ENCODE assay signal across 17 mouse cellular contexts in the genomic region with DNA sequence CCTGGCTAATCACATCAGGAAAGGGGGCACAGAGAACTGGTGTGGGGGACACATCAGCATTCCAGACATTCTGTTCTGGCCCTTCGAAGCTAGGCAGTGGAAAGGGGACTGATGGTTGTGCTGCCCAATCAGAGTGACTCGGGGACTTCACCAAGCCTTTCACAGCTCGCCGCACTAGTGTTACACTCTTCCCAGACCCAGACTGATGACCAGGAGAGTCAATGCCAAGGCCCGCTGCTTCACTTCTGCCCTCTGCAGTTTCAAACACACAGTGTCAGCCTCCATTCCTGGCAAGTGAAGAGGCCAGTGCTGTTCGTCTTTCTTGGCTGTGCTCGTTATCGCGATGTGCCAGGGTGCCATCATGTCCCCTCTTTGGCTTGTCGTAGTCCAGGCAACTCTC.
DNase-seq lines count a peak whose midpoint lies in the region; ATAC-seq and TF ChIP-seq lines count a peak whose summit lies in the region.
"Had no signal": no experiment of that assay in that cellular context is flagged by ENCODE, and none has a peak within 500 bp of the region (broad histone marks: within the 10 kb centered on the region; RNA-seq: fewer than 3 reads in every experiment).

No protein-coding gene starts in this region.

- ATAC-seq in hindbrain, embryonic 13.5 days (ENCODE audit: low FRiP score) = 0 out of 2 replicates have a peak, but pooled peaks have one; percentile 28
- no peak for ATAC-seq in hindbrain, embryonic 11.5 days (ENCODE audit: low FRiP score)
- no peak for ATAC-seq in lung, postnatal 0 days
- ATAC-seq in stomach, embryonic 16.5 days (ENCODE audit: insufficient read depth, low FRiP score) = no peak; the same call in 1 of the 2 replicates
- ATAC-seq: liver, embryonic 12.5 days had no signal

- 71% methylated on average over 10 of the region's 10 CpGs for WGBS in hindbrain, embryonic 13.5 days
- WGBS in hindbrain, embryonic 11.5 days = 75% methylated on average over 10 of the region's 10 CpGs
- 69% methylated on average over 10 of the region's 10 CpGs for WGBS in lung, postnatal 0 days
- 63% methylated on average over 10 of the region's 10 CpGs for WGBS in stomach, embryonic 16.5 days

- H3K9ac ChIP-seq in hindbrain, embryonic 13.5 days = no peak overlapping the region
- H3K9ac ChIP-seq in hindbrain, embryonic 11.5 days (ENCODE audit: low read depth, low read length) = no peak overlapping the region
- H3K9ac ChIP-seq in lung, postnatal 0 days (replicated peaks; ENCODE audit: low read depth) = no peak overlapping the region
- H3K9ac ChIP-seq in stomach, embryonic 16.5 days (ENCODE audit: low read length) = no peak overlapping the region
- H3K9ac ChIP-seq: liver, embryonic 12.5 days had no signal

- no peaks in the 10 kb centered on the region for H3K9me3 ChIP-seq in hindbrain, embryonic 13.5 days
- no peaks in the 10 kb centered on the region for H3K9me3 ChIP-seq in hindbrain, embryonic 11.5 days (ENCODE audit: control insufficient read depth, low read length)
- no peaks in the 10 kb centered on the region for H3K9me3 ChIP-seq in lung, postnatal 0 days (ENCODE audit: low read length)
- H3K9me3 ChIP-seq in stomach, embryonic 16.5 days (replicated peaks; ENCODE audit: control insufficient read depth, low read length) = no peaks in the 10 kb centered on the region
- H3K9me3 ChIP-seq: G1E; liver, embryonic 12.5 days had no signal

- no peak overlapping the region for H3K4me3 ChIP-seq in hindbrain, embryonic 13.5 days
- H3K4me3 ChIP-seq in hindbrain, embryonic 11.5 days (ENCODE audit: low read depth, low read length) = no peak overlapping the region
- H3K4me3 ChIP-seq in lung, postnatal 0 days (ENCODE audit: low read depth, low read length) = no peak overlapping the region
- H3K4me3 ChIP-seq in stomach, embryonic 16.5 days (replicated peaks; ENCODE audit: low read length) = no peak overlapping the region
- H3K4me3 ChIP-seq: erythroblast, embryonic 14.5 days; liver, embryonic 12.5 days had no signal

- DNase-seq in embryo, embryonic 10 days (ENCODE audit: low spot score) = peak; percentile 17
- DNase-seq in embryo, embryonic 11 days = no peak
- no peak for DNase-seq in hindbrain, embryonic 11.5 days (ENCODE audit: low spot score)
- DNase-seq in lung, postnatal 0 days (ENCODE audit: low spot score) = no peak
- no peak for DNase-seq in lung, postnatal 14 days
- no peak for DNase-seq in adrenal gland, postnatal 10 days
- DNase-seq: cerebellum, adult 9-10 months; gastrocnemius, postnatal 36 days; kidney, postnatal 25 days; right cerebral cortex, adult 18-20 months; thymus, adult 18-20 months had no signal

- H3K27ac ChIP-seq in hindbrain, embryonic 13.5 days = no peak overlapping the region
- H3K27ac ChIP-seq in hindbrain, embryonic 11.5 days (ENCODE audit: low read depth, low read length) = no peak overlapping the region
- H3K27ac ChIP-seq in lung, postnatal 0 days (ENCODE audit: low read length) = no peak overlapping the region
- no peak overlapping the region for H3K27ac ChIP-seq in stomach, embryonic 16.5 days (ENCODE audit: low read length)
- H3K27ac ChIP-seq: liver, embryonic 12.5 days had no signal

- H3K36me3 ChIP-seq in hindbrain, embryonic 13.5 days = no peaks in the 10 kb centered on the region
- no peaks in the 10 kb centered on the region for H3K36me3 ChIP-seq in hindbrain, embryonic 11.5 days (ENCODE audit: control insufficient read depth, insufficient read depth, low read length)
- H3K36me3 ChIP-seq in lung, postnatal 0 days (ENCODE audit: insufficient read depth, low read length) = no peaks in the 10 kb centered on the region
- H3K36me3 ChIP-seq in stomach, embryonic 16.5 days (ENCODE audit: control insufficient read depth, insufficient read depth, low read length) = no peaks in the 10 kb centered on the region
- H3K36me3 ChIP-seq: G1E; liver, embryonic 12.5 days had no signal

- peak; percentile 31 for TF ChIP-seq CTCF in lung, postnatal 0 days (IDR thresholded peaks at IDR 0.05)

- no peak for TF ChIP-seq EP300 in lung, postnatal 0 days (IDR thresholded peaks at IDR 0.05)

- H3K4me2 ChIP-seq in hindbrain, embryonic 13.5 days = no peak overlapping the region
- H3K4me2 ChIP-seq in hindbrain, embryonic 11.5 days (replicated peaks; ENCODE audit: low read depth, low read length) = no peak overlapping the region
- H3K4me2 ChIP-seq in lung, postnatal 0 days (replicated peaks; ENCODE audit: low read depth, low read length) = 0 out of 2 replicates have a peak overlapping the region, but pooled peaks have one; percentile 11
- H3K4me2 ChIP-seq in stomach, embryonic 16.5 days (ENCODE audit: low read depth, low read length) = 0 out of 2 replicates have a peak overlapping the region, but pooled peaks have one; percentile 13
- H3K4me2 ChIP-seq: liver, embryonic 12.5 days; midbrain, embryonic 11.5 days had no signal

- 0 out of 2 replicates have a peak, but pooled peaks cover 3% of the 10 kb centered on the region for H3K27me3 ChIP-seq in hindbrain, embryonic 13.5 days
- H3K27me3 ChIP-seq in hindbrain, embryonic 11.5 days (ENCODE audit: control insufficient read depth, insufficient read depth, low read length) = no peaks in the 10 kb centered on the region
- H3K27me3 ChIP-seq in lung, postnatal 0 days (replicated peaks; ENCODE audit: insufficient read depth, low read length) = no peaks in the 10 kb centered on the region
- H3K27me3 ChIP-seq in stomach, embryonic 16.5 days (ENCODE audit: control insufficient read depth, insufficient read depth, low read length) = no peaks in the 10 kb centered on the region

- peaks cover 6% of the 10 kb centered on the region; the same call in 1 of the 2 replicates for H3K4me1 ChIP-seq in hindbrain, embryonic 13.5 days (replicated peaks)
- H3K4me1 ChIP-seq in hindbrain, embryonic 11.5 days (replicated peaks; ENCODE audit: control insufficient read depth, insufficient read depth, low read length) = no peaks in the 10 kb centered on the region
- H3K4me1 ChIP-seq in lung, postnatal 0 days (ENCODE audit: insufficient read depth, low read depth, low read length) = no peaks in the 10 kb centered on the region
- H3K4me1 ChIP-seq in stomach, embryonic 16.5 days (ENCODE audit: control insufficient read depth, insufficient read depth, low read length) = no peaks in the 10 kb centered on the region
- H3K4me1 ChIP-seq: liver, embryonic 12.5 days had no signal

Comparison
In these comparisons a context has a peak if more than half of its experiments do, and no peak if none do; other contexts are left out.
1. H3K4me2 ChIP-seq: peak in lung, postnatal 0 days (single experiment) and stomach, embryonic 16.5 days (single experiment); none in hindbrain, embryonic 13.5 days (single experiment) and hindbrain, embryonic 11.5 days (single experiment).